Mouse (Mus musculus) myocyte (in vitro differentiated cells): ENCODE results near the gene Ube2j2. TPM values are rescaled to one million over a fixed set of nuclear protein-coding genes. Genes with fewer than 3 reads are reported as not detected.
A peak's percentile ranks its signal among the peaks of the same experiment; 100 is the strongest.

Experiments used
- H3K27me3 ChIP-seq: one replicate; pipeline ENCODE4 v1.6.1; 2011; ENCODE audit not compliant: control insufficient read depth, insufficient read depth, insufficient read length
- H3K36me3 ChIP-seq: one replicate; pipeline ENCODE4 v1.6.1; 2011; ENCODE audit not compliant: control insufficient read depth, insufficient read depth
- H3K4me2 ChIP-seq: one replicate; pipeline ENCODE4 v1.6.1; 2011; ENCODE audit warnings: low read depth, control low read depth
- H3K4me3 ChIP-seq: one replicate; pipeline ENCODE4 v1.5.1; 2011; ENCODE audit warnings: mild to moderate bottlenecking, control low read depth, moderate library complexity
- H3K79me2 ChIP-seq: one replicate; pipeline ENCODE4 v1.6.1; 2011; ENCODE audit not compliant: control insufficient read depth, insufficient read depth
- H3ac ChIP-seq: one replicate; pipeline ENCODE4 v1.6.1; 2011; ENCODE audit not compliant: control insufficient read depth, insufficient read length
- CEBPB ChIP-seq: IDR thresholded peaks from 2 replicates; pipeline ENCODE4 v1.6.1; 2011; ENCODE audit warnings: mild to moderate bottlenecking, moderate library complexity; ENCODE audit not compliant: poor library complexity, insufficient read depth, severe bottlenecking
- E2F4 ChIP-seq: IDR thresholded peaks from one replicate; pipeline ENCODE4 v1.6.1; 2011; ENCODE audit warnings: mild to moderate bottlenecking, control low read depth, moderate library complexity; ENCODE audit not compliant: insufficient read depth
- MAX ChIP-seq: IDR thresholded peaks from one replicate; pipeline ENCODE4 v1.6.1; 2011; ENCODE audit warnings: low read depth, mild to moderate bottlenecking, control low read depth
- MYOD1 ChIP-seq, 3 experiments: IDR thresholded peaks; one replicate each; pipeline ENCODE4 v1.6.1; 2011; ENCODE audit warnings: control low read depth in 2 of 3, low read depth in 2 of 3, mild to moderate bottlenecking in 2 of 3, moderate library complexity in 1 of 3; ENCODE audit not compliant: insufficient read length in 2 of 3, control insufficient read depth in 1 of 3
- MYOG ChIP-seq, 3 experiments: IDR thresholded peaks; one replicate each; pipeline ENCODE4 v1.6.1; 2011; ENCODE audit warnings: control low read depth in 2 of 3, low read depth in 2 of 3, mild to moderate bottlenecking in 2 of 3; ENCODE audit not compliant: insufficient read length in 2 of 3, control insufficient read depth in 1 of 3, insufficient read depth in 1 of 3
- POLR2A ChIP-seq: IDR thresholded peaks from one replicate; pipeline ENCODE4 v1.6.1; 2011; ENCODE audit warnings: low read depth, mild to moderate bottlenecking, control low read depth, moderate library complexity; ENCODE audit not compliant: insufficient read length
- POLR2AphosphoS2 ChIP-seq: IDR thresholded peaks from one replicate; pipeline ENCODE4 v1.6.1; 2011; ENCODE audit warnings: low read depth, control low read depth; ENCODE audit not compliant: insufficient read length
- REST ChIP-seq: IDR thresholded peaks from one replicate; pipeline ENCODE4 v1.6.1; 2011; ENCODE audit warnings: mild to moderate bottlenecking, control low read depth, moderate library complexity; ENCODE audit not compliant: insufficient read depth, insufficient read length
- SRF ChIP-seq: IDR thresholded peaks from one replicate; pipeline ENCODE4 v1.6.1; 2011; ENCODE audit warnings: low read depth; ENCODE audit not compliant: control insufficient read depth, insufficient read length
- TCF12 ChIP-seq: IDR thresholded peaks from one replicate; pipeline ENCODE4 v1.6.1; 2011; ENCODE audit warnings: mild to moderate bottlenecking, control low read depth; ENCODE audit not compliant: poor library complexity, insufficient read depth, severe bottlenecking
- TCF3 ChIP-seq: IDR thresholded peaks from one replicate; pipeline ENCODE4 v1.6.1; 2011; ENCODE audit warnings: low read depth, control low read depth; ENCODE audit not compliant: insufficient read length
- USF1 ChIP-seq: IDR thresholded peaks from one replicate; pipeline ENCODE4 v1.6.1; 2011; ENCODE audit warnings: low read depth, mild to moderate bottlenecking, control low read depth, moderate library complexity
- polyA plus RNA-seq: library from polyadenylated mRNA; unstranded; fragments of >200 nt; fragmentation: generic; extraction: Trizol; gene quantifications from one replicate; pipeline ENCODE4 v1.2.1, GENCODE M21; 2012; ENCODE audit warnings: missing spikeins

The Ube2j2 gene
- polyA plus RNA-seq, 1 experiment: 70.6 TPM

- no peaks in the 10 kb centered on the region for H3K27me3 ChIP-seq
- TF ChIP-seq USF1: no peak
- TF ChIP-seq MYOD1 (IDR thresholded peaks at IDR 0.05; ENCODE audit: control insufficient read depth in 1 of 3, insufficient read length in 2 of 3, low read depth in 2 of 3): no peak
- TF ChIP-seq SRF: no peak
- no peak for TF ChIP-seq POLR2AphosphoS2
- no peak for TF ChIP-seq POLR2A
- no peak for TF ChIP-seq MAX
- no peak for TF ChIP-seq CEBPB
- TF ChIP-seq REST: no peak
- no peak for TF ChIP-seq TCF3
- no peak for TF ChIP-seq MYOG (IDR thresholded peaks at IDR 0.05; ENCODE audit: control insufficient read depth in 1 of 3, insufficient read depth in 1 of 3, insufficient read length in 2 of 3, low read depth in 2 of 3)
- TF ChIP-seq TCF12: no peak
- H3K4me3 ChIP-seq: no peak overlapping the region
- no peak overlapping the region for H3K4me2 ChIP-seq
- no peak overlapping the region for H3ac ChIP-seq
- H3K79me2 ChIP-seq: peaks cover 12% of the 10 kb centered on the region
- H3K36me3 ChIP-seq: peaks cover 30% of the 10 kb centered on the region
Measured at GRCm38 (mm10) chr4:155955491-155955890, 11.9 kb downstream of the Ube2j2 start.

DNA sequence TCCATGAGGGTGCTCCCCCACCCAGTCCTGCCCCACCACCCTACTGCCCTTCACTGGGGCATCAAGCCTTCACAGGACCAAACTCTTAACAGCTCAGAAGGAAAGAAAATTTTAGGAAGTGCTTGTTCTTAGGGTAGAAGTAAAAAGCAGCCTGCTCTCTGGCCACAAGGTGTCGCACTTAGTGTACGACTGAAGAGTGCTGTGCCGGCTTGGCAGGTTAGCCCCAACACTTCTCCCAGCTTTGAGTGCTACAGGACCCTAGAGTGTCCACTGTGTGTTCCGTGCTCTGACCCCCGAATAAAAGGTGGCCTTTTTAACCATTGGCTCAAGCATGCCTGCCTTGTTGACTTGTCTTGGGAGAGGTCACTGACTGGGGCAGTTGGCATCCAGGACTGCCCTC lies 15.6 kb downstream of the Ube2j2 start:
- Histone ChIP-seq H3K36me3 (peaks cover 21% of the 10 kb centered on the region), H3K4me3 (no peak overlapping the region), H3K79me2 (no peaks in the 10 kb centered on the region), H3ac (no peak overlapping the region), H3K4me2 (no peak overlapping the region), H3K27me3 (no peaks in the 10 kb centered on the region)
- no peak for TF ChIP-seq REST
- no peak for TF ChIP-seq MYOD1 (IDR thresholded peaks at IDR 0.05; ENCODE audit: control insufficient read depth in 1 of 3, insufficient read length in 2 of 3, low read depth in 2 of 3)
- TF ChIP-seq E2F4: no peak
- TF ChIP-seq CEBPB: no peak
- no peak for TF ChIP-seq TCF3
- no peak for TF ChIP-seq MYOG (IDR thresholded peaks at IDR 0.05; ENCODE audit: control insufficient read depth in 1 of 3, insufficient read depth in 1 of 3, insufficient read length in 2 of 3, low read depth in 2 of 3)
- TF ChIP-seq MAX: no peak
- TF ChIP-seq USF1: no peak
- no peak for TF ChIP-seq POLR2AphosphoS2
- no peak for TF ChIP-seq TCF12
- TF ChIP-seq SRF: no peak
- no peak for TF ChIP-seq POLR2A

GRCm38 (mm10) chr4:155962167-155962971 lies 18.7 kb downstream of the Ube2j2 start, which contains the start of gene C1qtnf12:
Gene C1qtnf12, plus strand, starts transcription at chr4:155962318.
- Histone ChIP-seq H3K4me3 (no peak within 1 kb of the TSS), H3K36me3 (peaks cover 7% of the 10 kb centered on the region), H3K27me3 (no peaks in the 10 kb centered on the region), H3K79me2 (no peaks in the 10 kb centered on the region), H3K4me2 (peak within 1 kb of the TSS; percentile 44), H3ac (no peak within 1 kb of the TSS)
- TF ChIP-seq POLR2AphosphoS2 (peak; percentile 24), USF1 (no peak)

DNA sequence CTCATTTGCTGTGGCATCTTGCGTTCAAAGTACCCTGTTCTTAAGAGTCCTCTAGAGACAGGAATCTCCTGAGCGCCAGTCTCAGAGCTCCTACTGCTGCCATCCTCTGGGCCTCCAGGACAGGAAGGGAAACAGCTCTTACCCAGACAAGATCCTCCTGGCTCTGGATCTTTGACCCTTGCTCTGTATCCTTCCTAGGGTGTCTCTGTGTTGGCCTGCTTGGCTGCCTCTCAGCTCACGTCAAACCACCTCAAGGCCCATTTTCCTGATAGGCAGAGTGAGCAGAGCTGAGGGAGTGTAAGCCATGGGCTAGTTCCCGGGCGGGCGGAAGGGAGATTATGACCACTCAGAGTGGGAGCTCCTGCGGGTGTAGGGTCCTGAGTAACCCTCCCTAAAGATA lies 19.5 kb downstream of the Ube2j2 start:
- Histone ChIP-seq H3K27me3 (no peaks in the 10 kb centered on the region), H3K4me3 (no peak overlapping the region), H3K79me2 (no peaks in the 10 kb centered on the region), H3ac (no peak overlapping the region), H3K4me2 (no peak overlapping the region), H3K36me3 (peaks cover 7% of the 10 kb centered on the region)
- TF ChIP-seq USF1 (no peak), POLR2A (no peak), POLR2AphosphoS2 (no peak), CEBPB (no peak), TCF12 (no peak), MAX (no peak), TCF3 (no peak), E2F4 (no peak), REST (no peak), MYOD1 (IDR thresholded peaks at IDR 0.05; ENCODE audit: control insufficient read depth in 1 of 3, insufficient read length in 2 of 3, low read depth in 2 of 3) (no peak), SRF (no peak), MYOG (IDR thresholded peaks at IDR 0.05; ENCODE audit: control insufficient read depth in 1 of 3, insufficient read depth in 1 of 3, insufficient read length in 2 of 3, low read depth in 2 of 3) (no peak)

GRCm38 (mm10) chr4:155964396-155964795 lies 20.8 kb downstream of the Ube2j2 start:
- H3K79me2 ChIP-seq: no peaks in the 10 kb centered on the region
- TF ChIP-seq MAX: no peak
- TF ChIP-seq MYOG (IDR thresholded peaks at IDR 0.05; ENCODE audit: control insufficient read depth in 1 of 3, insufficient read depth in 1 of 3, insufficient read length in 2 of 3, low read depth in 2 of 3): no peak
- TF ChIP-seq POLR2A: no peak
- no peak for TF ChIP-seq TCF12
- TF ChIP-seq USF1: no peak
- H3ac ChIP-seq: no peak overlapping the region
- H3K36me3 ChIP-seq: peaks cover 7% of the 10 kb centered on the region
- no peaks in the 10 kb centered on the region for H3K27me3 ChIP-seq
- no peak overlapping the region for H3K4me3 ChIP-seq
- no peak overlapping the region for H3K4me2 ChIP-seq
